Mouse (Mus musculus): Measurements from ENCODE around the gene Lsamp. TPM values are rescaled to one million over a fixed set of nuclear protein-coding genes. Genes with fewer than 3 reads are reported as not detected.

Lsamp gene
- polyA plus RNA-seq, 1 experiment from 2014 or later = 13.9 TPM

DNA sequence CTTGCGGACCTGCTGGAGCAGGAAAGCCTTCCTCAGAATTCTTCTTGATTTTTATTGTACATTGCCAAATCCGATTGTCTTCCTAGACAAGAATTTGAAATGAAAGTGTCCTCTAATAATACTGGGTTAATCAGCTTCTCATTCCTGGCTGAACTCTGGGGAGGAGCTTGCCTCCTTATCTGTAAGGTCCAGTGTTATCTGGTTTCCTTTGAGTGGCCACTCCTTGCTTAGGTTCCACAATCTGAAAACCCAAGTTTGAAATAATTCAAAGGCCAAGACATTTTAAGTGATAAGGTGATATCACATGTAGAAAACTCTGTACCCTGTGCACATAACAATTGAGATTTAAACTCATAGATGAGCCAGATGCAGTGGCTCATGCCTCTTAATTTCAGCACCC lies 975.0 kb downstream of the Lsamp start:
- Histone ChIP-seq H3K36me3 (no peaks in the 10 kb centered on the region), H3K9me3 (replicated peaks) (no peaks in the 10 kb centered on the region), H3K4me3 (no peak overlapping the region), H3K27ac (replicated peaks) (no peak overlapping the region), H3K27me3 (ENCODE audit: low read depth, poor library complexity, severe bottlenecking) (no peaks in the 10 kb centered on the region), H3K4me1 (no peaks in the 10 kb centered on the region)
- DNase-seq (ENCODE audit: low spot score) = no peak
- 85% methylated on average over 2 of the region's 2 CpGs for WGBS

DNA sequence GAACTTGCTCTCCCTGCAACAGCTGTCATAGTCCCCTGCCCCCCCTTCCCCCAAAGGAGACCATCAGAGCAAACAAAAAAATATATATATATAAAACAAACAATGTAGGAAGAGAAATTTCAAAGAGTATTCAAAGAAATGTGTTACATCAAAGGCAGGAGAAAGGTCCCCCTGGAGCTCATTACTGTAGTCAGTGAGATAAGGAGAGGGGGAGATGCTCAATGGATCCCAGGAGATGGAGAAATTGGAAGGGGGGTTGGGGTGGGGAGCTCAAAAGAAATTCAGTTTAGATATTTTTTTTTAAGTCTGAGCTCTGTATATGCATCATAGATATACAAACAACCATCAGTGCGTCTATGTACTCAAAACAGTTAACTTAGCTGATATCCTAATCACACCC lies 976.4 kb downstream of the Lsamp start:
- Histone ChIP-seq H3K4me1 (no peaks in the 10 kb centered on the region), H3K9me3 (replicated peaks) (no peaks in the 10 kb centered on the region), H3K36me3 (no peaks in the 10 kb centered on the region), H3K27ac (replicated peaks) (no peak overlapping the region), H3K4me3 (no peak overlapping the region), H3K27me3 (ENCODE audit: low read depth, poor library complexity, severe bottlenecking) (no peaks in the 10 kb centered on the region)
- WGBS = 86% methylated on average over 1 of the region's 1 CpGs
- DNase-seq (ENCODE audit: low spot score) = no peak

DNA sequence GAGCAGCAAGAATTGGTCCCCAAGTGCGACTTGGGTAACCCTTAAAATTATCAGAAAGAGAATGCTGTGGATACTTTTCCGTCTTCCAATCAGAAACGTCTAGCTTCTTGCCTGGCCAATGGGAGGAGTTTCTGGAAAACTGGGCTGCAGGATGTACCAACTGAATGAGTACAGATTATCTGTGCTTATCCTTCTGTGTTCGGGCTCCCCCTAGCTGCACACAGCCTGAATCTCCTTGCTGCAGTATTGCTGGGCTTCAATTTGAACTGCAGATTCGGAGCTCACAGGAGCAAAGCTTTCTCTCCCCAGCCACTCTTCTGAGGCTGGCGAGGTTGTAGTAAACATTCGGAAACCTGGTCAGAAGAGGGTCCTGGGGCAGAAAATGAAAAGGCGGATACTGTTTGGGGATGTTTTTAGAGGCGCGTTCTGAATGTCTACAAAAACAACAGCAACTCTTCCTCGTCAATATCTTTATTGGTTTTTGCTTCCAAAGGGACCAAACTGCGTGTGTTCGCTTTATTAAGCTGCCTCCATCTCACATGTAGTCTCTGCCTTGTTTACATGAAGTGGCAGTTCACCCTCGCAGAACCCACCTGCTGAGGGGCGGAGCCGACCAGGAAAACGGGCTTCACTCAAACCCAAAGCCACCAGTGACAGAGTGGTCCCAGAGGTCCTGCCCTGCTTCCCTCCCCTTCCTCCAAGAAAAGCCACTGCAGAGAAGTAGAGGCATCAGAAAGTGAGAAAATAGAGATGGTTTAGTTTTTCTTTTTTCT lies 984.1 kb downstream of the Lsamp start:
- peaks cover 5% of the 10 kb centered on the region for H3K4me1 ChIP-seq
- 22% methylated on average over 17 of the region's 17 CpGs for WGBS
- H3K4me3 ChIP-seq = peak overlapping the region; percentile 45
- H3K9me3 ChIP-seq (replicated peaks) = no peaks in the 10 kb centered on the region
- H3K27ac ChIP-seq (replicated peaks) = peak overlapping the region; percentile 55; the same call in 1 of the 2 replicates
- no peaks in the 10 kb centered on the region for H3K27me3 ChIP-seq (ENCODE audit: low read depth, poor library complexity, severe bottlenecking)
- DNase-seq (ENCODE audit: low spot score) = peak; percentile 78
- H3K36me3 ChIP-seq = no peaks in the 10 kb centered on the region

DNA sequence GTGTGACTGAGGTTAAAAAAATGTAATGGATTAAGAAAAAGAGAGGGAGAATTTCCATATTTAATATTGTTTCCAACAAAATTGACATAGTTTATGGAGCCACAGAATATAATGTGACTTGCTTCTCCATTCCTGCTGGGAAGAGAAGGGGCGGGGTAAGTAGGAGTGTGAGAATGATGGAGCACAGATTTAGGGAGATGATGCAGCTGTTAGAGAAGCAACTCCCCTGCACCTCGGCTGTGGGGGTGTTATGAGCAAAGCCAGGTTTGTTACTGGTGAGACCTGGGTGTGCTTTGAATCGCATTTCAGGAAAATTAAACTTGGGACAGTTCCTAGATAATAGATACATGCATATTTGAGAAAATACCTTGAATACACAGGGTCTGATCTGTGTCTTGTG lies 987.2 kb downstream of the Lsamp start:
- H3K4me1 ChIP-seq = peaks cover 5% of the 10 kb centered on the region
- no peaks in the 10 kb centered on the region for H3K27me3 ChIP-seq (ENCODE audit: low read depth, poor library complexity, severe bottlenecking)
- WGBS = 82% methylated on average over 3 of the region's 3 CpGs
- H3K27ac ChIP-seq (replicated peaks) = no peak overlapping the region
- no peaks in the 10 kb centered on the region for H3K36me3 ChIP-seq
- no peak overlapping the region for H3K4me3 ChIP-seq
- DNase-seq (ENCODE audit: low spot score) = no peak
- H3K9me3 ChIP-seq (replicated peaks) = no peaks in the 10 kb centered on the region

DNA sequence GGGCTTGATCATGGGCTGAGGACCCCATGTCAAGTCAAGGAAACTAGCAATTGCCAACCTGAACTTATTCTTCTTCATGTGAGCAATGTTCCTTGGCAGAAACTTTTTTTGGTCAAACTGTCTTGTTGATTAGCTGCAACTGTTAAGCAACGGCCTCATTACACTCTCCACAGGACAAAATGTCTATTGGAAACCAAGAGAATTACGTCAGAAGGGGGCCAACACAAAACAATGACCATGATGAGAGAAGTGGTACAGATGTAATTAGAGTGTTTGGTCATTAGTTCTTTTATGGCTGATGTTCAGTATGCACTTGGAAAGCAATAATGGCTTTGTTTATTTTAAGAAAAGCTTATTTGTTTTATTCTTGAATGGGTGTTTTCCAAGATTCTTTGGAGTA lies 989.9 kb downstream of the Lsamp start:
- H3K4me1 ChIP-seq = no peaks in the 10 kb centered on the region
- no peak overlapping the region for H3K27ac ChIP-seq (replicated peaks)
- H3K27me3 ChIP-seq (ENCODE audit: low read depth, poor library complexity, severe bottlenecking) = no peaks in the 10 kb centered on the region
- 82% methylated on average over 2 of the region's 2 CpGs for WGBS
- no peaks in the 10 kb centered on the region for H3K36me3 ChIP-seq
- H3K9me3 ChIP-seq (replicated peaks) = no peaks in the 10 kb centered on the region
- DNase-seq (ENCODE audit: low spot score) = no peak
- H3K4me3 ChIP-seq = no peak overlapping the region

DNA sequence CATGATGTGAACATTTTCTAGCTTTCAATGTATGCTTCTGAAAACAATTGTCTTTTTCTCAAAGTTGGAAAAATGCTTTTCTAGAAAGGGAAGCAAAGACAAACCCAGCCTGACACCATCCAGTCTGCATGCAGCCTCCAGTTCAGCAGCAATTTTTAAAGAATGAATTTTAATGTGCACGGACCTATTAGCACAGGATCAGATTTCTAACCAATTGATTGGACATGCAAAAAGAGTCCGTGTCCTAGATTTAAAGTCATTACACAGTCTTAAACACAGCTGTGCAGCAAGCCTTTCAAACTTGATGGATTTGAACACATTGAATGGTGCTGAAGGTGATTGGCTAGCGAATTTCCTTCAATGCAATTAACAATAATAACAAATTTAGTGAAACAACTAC lies 998.9 kb downstream of the Lsamp start:
- H3K9me3 ChIP-seq (replicated peaks) = no peaks in the 10 kb centered on the region
- 75% methylated on average over 3 of the region's 3 CpGs for WGBS
- no peaks in the 10 kb centered on the region for H3K4me1 ChIP-seq
- H3K27ac ChIP-seq (replicated peaks) = no peak overlapping the region
- H3K36me3 ChIP-seq = no peaks in the 10 kb centered on the region
- DNase-seq (ENCODE audit: low spot score) = no peak
- no peaks in the 10 kb centered on the region for H3K27me3 ChIP-seq (ENCODE audit: low read depth, poor library complexity, severe bottlenecking)
- no peak overlapping the region for H3K4me3 ChIP-seq

DNA sequence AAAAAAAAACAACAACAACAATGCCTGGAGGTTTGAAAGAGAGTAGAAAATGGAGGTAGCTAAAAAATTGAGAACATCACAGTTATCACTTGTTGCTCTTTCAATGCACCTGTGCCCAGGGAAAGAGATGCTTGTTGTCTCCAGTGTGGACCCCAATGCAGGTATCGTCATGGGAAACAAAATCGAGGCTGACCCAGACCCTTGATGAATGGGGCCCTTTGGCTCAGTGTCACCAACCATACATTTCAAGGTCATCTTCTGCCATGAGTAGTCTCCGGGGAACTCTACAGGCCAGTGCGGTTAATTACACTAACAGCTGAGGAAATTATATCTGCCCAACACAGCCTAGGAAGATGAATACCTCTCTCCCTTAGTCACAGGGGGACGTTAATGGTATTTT lies 1023.4 kb downstream of the Lsamp start:
- no peak for DNase-seq (ENCODE audit: low spot score)
- no peaks in the 10 kb centered on the region for H3K9me3 ChIP-seq (replicated peaks)
- WGBS = 95% methylated on average over 5 of the region's 5 CpGs

DNA sequence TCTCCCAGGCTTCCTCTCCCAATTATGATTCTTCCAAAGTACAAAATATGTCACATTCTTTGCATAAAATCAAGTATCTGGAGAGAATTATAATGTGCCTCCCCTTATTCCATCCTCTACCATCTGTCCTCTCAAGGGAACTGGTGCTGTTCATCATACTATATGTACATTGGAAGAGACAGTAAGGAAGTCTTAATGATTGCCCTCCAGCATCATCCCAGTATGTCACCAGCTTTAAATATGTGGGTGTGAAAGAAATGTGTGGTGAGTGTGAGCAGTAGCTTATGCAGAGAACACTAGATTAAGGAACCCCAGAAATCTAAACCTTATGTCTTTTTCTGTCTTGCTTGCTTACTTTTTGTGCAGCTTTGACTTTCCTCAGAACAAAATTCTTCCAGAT lies 1050.6 kb downstream of the Lsamp start:
- no peaks in the 10 kb centered on the region for H3K9me3 ChIP-seq (replicated peaks)
- no peaks in the 10 kb centered on the region for H3K36me3 ChIP-seq
- no peak overlapping the region for H3K27ac ChIP-seq (replicated peaks)
- H3K4me1 ChIP-seq = no peaks in the 10 kb centered on the region
- DNase-seq (ENCODE audit: low spot score) = no peak
- H3K27me3 ChIP-seq (ENCODE audit: low read depth, poor library complexity, severe bottlenecking) = no peaks in the 10 kb centered on the region
- no peak overlapping the region for H3K4me3 ChIP-seq

More for the DNA sequence above, 1023.4 kb downstream of the Lsamp start:
- no peak overlapping the region for H3K4me3 ChIP-seq
- no peaks in the 10 kb centered on the region for H3K4me1 ChIP-seq
- no peaks in the 10 kb centered on the region for H3K27me3 ChIP-seq (ENCODE audit: low read depth, poor library complexity, severe bottlenecking)
- no peaks in the 10 kb centered on the region for H3K36me3 ChIP-seq
- H3K27ac ChIP-seq (replicated peaks) = no peak overlapping the region

DNA sequence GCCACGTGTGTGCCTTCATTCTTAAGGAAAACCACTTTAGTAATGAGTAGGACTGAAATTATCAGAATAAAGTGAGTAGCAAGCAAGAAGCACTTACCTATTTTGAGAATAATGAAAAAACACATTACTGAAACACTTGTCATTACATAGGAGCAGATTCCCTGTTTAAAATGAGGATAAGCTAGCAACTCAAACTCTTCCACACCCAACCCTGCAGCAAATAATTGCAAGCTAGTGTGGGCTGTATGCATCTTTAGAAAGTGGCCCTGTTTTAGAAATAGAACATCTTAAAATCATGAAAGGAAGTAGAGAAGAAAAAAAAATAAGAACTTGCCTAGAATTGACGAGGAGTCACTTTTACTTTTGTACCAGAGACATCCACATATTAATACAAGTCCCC lies 1057.5 kb downstream of the Lsamp start:
- H3K4me1 ChIP-seq = no peaks in the 10 kb centered on the region
- H3K27ac ChIP-seq (replicated peaks) = no peak overlapping the region
- H3K27me3 ChIP-seq (ENCODE audit: low read depth, poor library complexity, severe bottlenecking) = no peaks in the 10 kb centered on the region
- no peaks in the 10 kb centered on the region for H3K9me3 ChIP-seq (replicated peaks)
- H3K4me3 ChIP-seq = no peak overlapping the region
- WGBS = 68% methylated on average over 2 of the region's 2 CpGs
- no peak for DNase-seq (ENCODE audit: low spot score)
- no peaks in the 10 kb centered on the region for H3K36me3 ChIP-seq

DNA sequence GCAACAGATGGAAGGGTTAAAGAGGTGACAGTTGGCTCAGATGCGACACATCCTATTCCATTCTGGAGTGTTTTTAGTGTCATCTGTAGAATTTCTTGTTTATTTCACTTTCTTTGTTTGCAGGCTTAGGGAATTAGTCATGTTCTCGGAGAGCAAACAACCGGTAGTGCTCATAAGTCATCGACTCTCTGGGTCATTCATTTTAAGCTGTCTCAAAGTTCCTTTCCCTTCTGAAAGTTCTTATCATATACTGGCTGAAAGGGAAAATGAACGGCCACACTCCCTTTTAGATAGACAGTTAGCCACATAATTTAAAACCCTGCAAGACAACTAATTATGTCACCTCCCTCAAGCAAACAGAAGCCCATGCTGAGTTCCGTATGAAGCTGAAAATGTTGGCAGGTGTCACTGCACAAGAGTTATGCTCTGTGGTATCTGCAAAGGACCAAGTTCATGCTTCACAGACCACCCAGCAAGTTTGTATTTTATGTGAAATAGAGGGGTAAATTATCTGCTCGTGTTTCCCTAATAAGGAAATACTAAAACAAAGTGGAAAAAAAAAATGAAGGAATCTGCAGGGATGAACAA lies 1079.2 kb downstream of the Lsamp start:
- Histone ChIP-seq H3K9me3 (replicated peaks) (no peaks in the 10 kb centered on the region), H3K27ac (replicated peaks) (no peak overlapping the region), H3K4me1 (no peaks in the 10 kb centered on the region), H3K27me3 (ENCODE audit: low read depth, poor library complexity, severe bottlenecking) (no peaks in the 10 kb centered on the region), H3K36me3 (no peaks in the 10 kb centered on the region), H3K4me3 (no peak overlapping the region)
- no peak for DNase-seq (ENCODE audit: low spot score)
- 77% methylated on average over 7 of the region's 7 CpGs for WGBS

DNA sequence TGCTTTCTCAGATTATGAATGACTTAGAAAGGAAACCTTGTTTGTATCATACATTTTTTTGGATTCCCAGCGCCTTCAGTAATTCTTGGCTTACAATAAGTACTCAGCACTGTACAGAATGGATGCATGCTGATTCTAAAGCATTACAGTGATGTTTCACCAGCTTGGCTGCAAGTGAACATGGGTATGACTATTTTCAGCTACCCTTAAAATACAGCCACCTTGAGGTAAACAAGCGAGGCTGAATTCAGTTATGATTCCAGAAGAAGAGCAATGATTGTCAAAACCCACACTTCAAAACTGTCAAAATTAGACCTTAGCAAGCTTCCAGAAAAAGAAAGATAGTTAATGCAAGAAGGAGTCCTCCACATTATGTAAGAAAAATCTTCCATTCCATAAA lies 1089.3 kb downstream of the Lsamp start:
- H3K27ac ChIP-seq (replicated peaks) = no peak overlapping the region
- 96% methylated on average over 2 of the region's 2 CpGs for WGBS
- H3K9me3 ChIP-seq (replicated peaks) = no peaks in the 10 kb centered on the region
- H3K4me1 ChIP-seq = no peaks in the 10 kb centered on the region
- H3K36me3 ChIP-seq = no peaks in the 10 kb centered on the region
- no peak for DNase-seq (ENCODE audit: low spot score)
- no peaks in the 10 kb centered on the region for H3K27me3 ChIP-seq (ENCODE audit: low read depth, poor library complexity, severe bottlenecking)
- H3K4me3 ChIP-seq = no peak overlapping the region

DNA sequence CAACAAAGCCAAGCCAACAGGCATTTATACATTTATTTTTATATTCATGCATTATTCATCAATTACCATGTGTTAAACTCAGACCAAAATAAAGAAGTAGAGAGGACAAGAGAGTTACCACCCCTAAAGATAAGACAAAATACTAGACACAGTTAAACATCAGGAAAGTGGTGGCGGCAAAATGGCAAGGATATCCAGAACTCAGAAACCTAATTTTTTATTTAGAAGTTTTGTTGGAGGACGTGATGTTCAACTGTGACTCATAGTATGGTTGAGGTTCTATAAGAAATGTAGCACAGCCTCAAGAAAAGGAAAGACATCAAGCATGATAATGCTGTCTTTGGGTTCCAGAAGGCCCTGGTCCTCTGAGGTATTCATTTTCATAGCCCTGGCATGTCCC lies 1104.5 kb downstream of the Lsamp start:
- no peaks in the 10 kb centered on the region for H3K36me3 ChIP-seq

DNA sequence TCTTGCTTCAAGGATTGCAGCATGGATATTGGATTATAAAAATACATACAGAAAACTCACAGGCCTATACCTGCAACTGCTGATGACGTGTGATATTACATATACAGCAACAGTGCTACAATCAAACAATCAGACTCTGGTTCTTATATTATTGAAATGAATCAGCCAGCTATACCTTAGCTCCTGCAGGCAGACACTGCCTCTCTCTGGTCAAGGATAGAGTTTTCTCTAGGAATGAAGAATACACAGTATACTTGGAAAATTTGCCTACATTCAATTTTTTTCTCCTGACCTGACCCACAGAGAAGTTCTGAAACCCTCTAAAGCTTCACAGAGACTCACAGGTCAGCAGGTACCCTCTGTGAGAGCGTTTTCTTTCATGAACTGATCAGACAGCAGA lies 1105.9 kb downstream of the Lsamp start:
- DNase-seq (ENCODE audit: low spot score) = no peak
- WGBS = 48% methylated on average over 2 of the region's 2 CpGs
- H3K27ac ChIP-seq (replicated peaks) = no peak overlapping the region
- H3K4me1 ChIP-seq = no peaks in the 10 kb centered on the region
- H3K36me3 ChIP-seq = no peaks in the 10 kb centered on the region
- H3K4me3 ChIP-seq = no peak overlapping the region
- no peaks in the 10 kb centered on the region for H3K27me3 ChIP-seq (ENCODE audit: low read depth, poor library complexity, severe bottlenecking)
- no peaks in the 10 kb centered on the region for H3K9me3 ChIP-seq (replicated peaks)

More for the DNA sequence above, 1104.5 kb downstream of the Lsamp start:
- WGBS = 92% methylated on average over 2 of the region's 2 CpGs
- no peak overlapping the region for H3K27ac ChIP-seq (replicated peaks)
- no peaks in the 10 kb centered on the region for H3K27me3 ChIP-seq (ENCODE audit: low read depth, poor library complexity, severe bottlenecking)
- H3K4me1 ChIP-seq = no peaks in the 10 kb centered on the region
- DNase-seq (ENCODE audit: low spot score) = no peak
- no peaks in the 10 kb centered on the region for H3K9me3 ChIP-seq (replicated peaks)
- H3K4me3 ChIP-seq = no peak overlapping the region
